Mouse (Mus musculus) urinary bladder, postnatal 10 days (tissue): ENCODE results near the gene Midn.
A peak's percentile ranks its signal among the peaks of the same experiment; 100 is the strongest.

Source experiments
- DNase-seq: peaks from one replicate; pipeline ENCODE4 v3.0.0; 2022; ENCODE audit warnings: low spot score

Midn gene

GRCm38 (mm10) chr10:80144864-80145838, 2.9 kb upstream of the Midn start:
- DNase-seq = no peak

- DNase-seq = no peak
Observed at GRCm38 (mm10) chr10:80145896-80146295, 2.2 kb upstream of the Midn start.

GRCm38 (mm10) chr10:80146568-80147011, 1.5 kb upstream of the Midn start:
- no peak for DNase-seq

GRCm38 (mm10) chr10:80147146-80147718, 840 bp upstream of the Midn start:
- DNase-seq = no peak

GRCm38 (mm10) chr10:80148610-80149290, 678 bp downstream of the Midn start:
- DNase-seq = peak; percentile 77

GRCm38 (mm10) chr10:80149291-80150225, 1.5 kb downstream of the Midn start:
- DNase-seq = peak; percentile 92

GRCm38 (mm10) chr10:80150226-80151210, 2.4 kb downstream of the Midn start:
- no peak for DNase-seq

- no peak for DNase-seq
Observed at GRCm38 (mm10) chr10:80151211-80152034, 3.4 kb downstream of the Midn start.

GRCm38 (mm10) chr10:80152071-80152872, 4.2 kb downstream of the Midn start:
- no peak for DNase-seq

- no peak for DNase-seq
Observed at GRCm38 (mm10) chr10:80152873-80153260, 4.8 kb downstream of the Midn start.

GRCm38 (mm10) chr10:80153713-80154112, 5.6 kb downstream of the Midn start:
- DNase-seq = no peak

GRCm38 (mm10) chr10:80154384-80154783, 6.3 kb downstream of the Midn start:
- no peak for DNase-seq

- no peak for DNase-seq
Observed at GRCm38 (mm10) chr10:80155277-80155676, 7.2 kb downstream of the Midn start.

- no peak for DNase-seq
Observed at GRCm38 (mm10) chr10:80156002-80156751, 8.1 kb downstream of the Midn start.

- DNase-seq = no peak
Observed at GRCm38 (mm10) chr10:80156752-80157053, 8.6 kb downstream of the Midn start.

- DNase-seq = no peak
Observed at GRCm38 (mm10) chr10:80157141-80157929, 9.3 kb downstream of the Midn start.

GRCm38 (mm10) chr10:80158307-80158986, 10.4 kb downstream of the Midn start:
- no peak for DNase-seq
